Mouse (Mus musculus) cortical plate, adult 2 months (tissue): Measurements from ENCODE around the gene Ip6k3.

ENCODE experiments used
- CTCF ChIP-seq: fragments of 200-500 bp; IDR thresholded peaks from 2 replicates; pipeline ENCODE4 v1.5.1; 2011; ENCODE audit warnings: mild to moderate bottlenecking, control low read depth, low read length; ENCODE audit not compliant: insufficient read depth; ENCODE audit errors: extremely low read depth
- POLR2A ChIP-seq: fragments of 200-500 bp; IDR thresholded peaks from 2 replicates; pipeline ENCODE4 v1.6.1; 2011; ENCODE audit warnings: mild to moderate bottlenecking, low read length, control low read depth; ENCODE audit not compliant: insufficient read depth; ENCODE audit errors: extremely low read depth

DNA sequence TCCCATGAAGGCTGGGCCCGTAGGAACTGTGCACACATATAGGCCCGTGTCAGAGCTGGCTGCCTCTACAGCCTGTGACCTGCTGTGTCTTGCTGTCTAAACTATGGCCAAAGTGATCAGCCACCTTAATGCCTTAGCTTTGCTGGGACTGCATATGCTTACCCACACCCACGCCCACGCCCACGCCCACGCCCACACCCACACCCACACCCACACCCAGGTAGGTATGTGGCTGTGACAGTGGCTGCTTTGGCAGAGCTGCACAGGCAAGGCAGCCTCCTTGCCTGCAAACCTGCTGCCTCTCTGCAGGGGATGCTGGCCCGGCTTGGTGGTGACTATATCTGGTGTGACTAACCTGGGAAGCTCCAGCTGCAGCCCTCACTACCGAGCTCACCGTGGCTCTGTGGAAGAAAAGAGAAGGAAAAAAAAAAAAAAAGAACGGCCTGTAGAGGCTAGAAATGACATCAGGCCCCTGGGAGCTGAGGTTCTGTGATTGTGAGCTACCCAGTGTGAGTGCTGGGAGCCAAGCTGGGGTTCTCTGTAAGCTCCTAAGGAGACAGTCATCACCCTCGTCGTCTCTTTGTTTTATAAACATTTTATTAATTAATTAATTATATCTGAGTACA is 16.2 kb upstream of the Ip6k3 start:
- TF ChIP-seq CTCF = no peak
- no peak for TF ChIP-seq POLR2A
